In the genomic region with DNA sequence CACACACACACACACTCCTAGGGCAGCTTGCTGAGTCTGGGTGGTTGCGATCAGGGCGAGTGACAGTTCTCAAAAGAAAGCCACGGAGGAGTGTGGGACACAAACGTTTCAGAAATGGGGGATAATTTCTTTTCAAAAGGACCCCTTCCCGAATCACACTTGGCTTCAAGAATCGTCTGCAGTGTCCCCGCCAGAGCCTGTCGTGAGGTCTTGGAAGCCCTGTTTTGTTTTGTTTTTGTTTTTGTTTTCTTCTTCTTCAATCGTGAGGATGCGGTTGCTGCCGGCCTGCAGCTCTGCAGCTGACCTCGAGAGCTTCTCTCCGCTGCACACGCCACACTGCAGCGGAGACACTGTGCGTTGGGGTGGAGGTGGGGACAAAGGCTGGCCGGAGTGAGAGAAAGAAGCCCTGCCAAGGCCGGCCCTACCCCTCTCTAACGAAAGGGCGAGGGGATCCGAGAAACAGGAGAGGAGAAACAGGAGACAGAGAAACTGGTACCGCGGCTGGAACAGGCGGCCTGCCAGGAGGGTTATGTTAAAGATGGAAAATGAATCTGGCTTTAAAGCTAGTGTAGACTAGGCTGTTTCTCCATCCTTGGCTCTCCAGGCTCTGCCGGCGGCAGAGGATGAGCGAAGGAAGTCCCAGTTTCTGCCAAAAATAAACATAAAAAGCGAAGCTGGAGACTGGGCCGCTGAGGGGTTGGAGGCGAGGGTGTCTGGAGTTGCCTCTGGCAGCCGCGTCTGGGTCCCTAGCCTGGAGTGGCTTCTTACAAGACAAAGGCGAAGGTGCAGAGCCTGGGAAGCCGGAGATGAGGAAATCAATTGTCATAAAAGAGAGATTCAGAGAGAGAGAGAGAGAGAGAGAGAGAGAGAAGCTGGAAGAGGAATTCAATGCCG, we compare ENCODE assay signal across 16 mouse cellular contexts. TPM values are rescaled to one million over a fixed set of nuclear protein-coding genes. Genes with fewer than 3 reads are reported as not detected.
A peak's percentile ranks its signal among the peaks of the same experiment; 100 is the strongest.
DNase-seq lines count a peak whose midpoint lies in the region; ATAC-seq and TF ChIP-seq lines count a peak whose summit lies in the region.
"Had no signal": no experiment of that assay in that cellular context is flagged by ENCODE, and none has a peak within 500 bp of the region (broad histone marks: within the 10 kb centered on the region; RNA-seq: fewer than 3 reads in every experiment).

No protein-coding gene starts in this region.

- H3K4me1 ChIP-seq in hindbrain, embryonic 15.5 days (replicated peaks), result peaks cover 2% of the 10 kb centered on the region; the same call in 1 of the 2 replicates
- H3K4me1 ChIP-seq in kidney, postnatal 0 days (replicated peaks; ENCODE audit: insufficient read depth, low read length), result peaks cover 22% of the 10 kb centered on the region; the same call in 1 of the 2 replicates
- 0 out of 2 replicates have a peak, but pooled peaks cover 2% of the 10 kb centered on the region for H3K4me1 ChIP-seq in stomach, embryonic 16.5 days (ENCODE audit: control insufficient read depth, insufficient read depth, low read length)

- ATAC-seq in hindbrain, embryonic 15.5 days (ENCODE audit: low FRiP score, low read depth), result no peak
- ATAC-seq in kidney, postnatal 0 days (replicated peaks; ENCODE audit: low FRiP score, low read depth), result no peak
- no peak for ATAC-seq in stomach, embryonic 16.5 days (ENCODE audit: insufficient read depth, low FRiP score)
- ATAC-seq: inflammation-experienced regulatory T-cells, adult 6 months; Patski had no signal

- no peak overlapping the region for H3K4me3 ChIP-seq in hindbrain, embryonic 15.5 days
- H3K4me3 ChIP-seq in kidney, postnatal 0 days (replicated peaks; ENCODE audit: low read depth, low read length), result peak overlapping the region; percentile 33
- no peak overlapping the region for H3K4me3 ChIP-seq in stomach, embryonic 16.5 days (replicated peaks; ENCODE audit: low read length)
- H3K4me3 ChIP-seq: embryonic facial prominence, embryonic 10.5 days; forebrain, embryonic 10.5 days; megakaryocyte, embryonic 14.5 days had no signal

- no peak overlapping the region for H3K9ac ChIP-seq in hindbrain, embryonic 15.5 days
- H3K9ac ChIP-seq in kidney, postnatal 0 days (ENCODE audit: low read depth, low read length), result peak overlapping the region; percentile 48
- no peak overlapping the region for H3K9ac ChIP-seq in stomach, embryonic 16.5 days (ENCODE audit: low read length)

- TF ChIP-seq CTCF in kidney, postnatal 0 days (IDR thresholded peaks at IDR 0.05; ENCODE audit: low read depth), result no peak

- H3K4me2 ChIP-seq in hindbrain, embryonic 15.5 days, result peak overlapping the region; percentile 20
- peak overlapping the region; percentile 96 for H3K4me2 ChIP-seq in kidney, postnatal 0 days (ENCODE audit: low read length)
- peak overlapping the region; percentile 25; the same call in 1 of the 2 replicates for H3K4me2 ChIP-seq in stomach, embryonic 16.5 days (ENCODE audit: low read depth, low read length)

- peak overlapping the region; percentile 50 for H3K27ac ChIP-seq in hindbrain, embryonic 15.5 days (replicated peaks)
- H3K27ac ChIP-seq in kidney, postnatal 0 days, result peak overlapping the region; percentile 74
- H3K27ac ChIP-seq in stomach, embryonic 16.5 days (ENCODE audit: low read length), result no peak overlapping the region
- H3K27ac ChIP-seq: embryonic facial prominence, embryonic 10.5 days; forebrain, embryonic 10.5 days had no signal

- H3K36me3 ChIP-seq in hindbrain, embryonic 15.5 days, result no peaks in the 10 kb centered on the region
- no peaks in the 10 kb centered on the region for H3K36me3 ChIP-seq in kidney, postnatal 0 days (ENCODE audit: insufficient read depth, low read length)
- H3K36me3 ChIP-seq in stomach, embryonic 16.5 days (ENCODE audit: control insufficient read depth, insufficient read depth, low read length), result no peaks in the 10 kb centered on the region
- H3K36me3 ChIP-seq: embryonic facial prominence, embryonic 10.5 days; forebrain, embryonic 10.5 days had no signal

- WGBS in hindbrain, embryonic 15.5 days, result 2% methylated on average over 35 of the region's 35 CpGs
- 5% methylated on average over 35 of the region's 35 CpGs for WGBS in kidney, postnatal 0 days
- 4% methylated on average over 35 of the region's 35 CpGs for WGBS in stomach, embryonic 16.5 days

- DNase-seq in kidney, adult 9 months, result peak; percentile 40
- DNase-seq in kidney, adult 11 months, result no peak
- DNase-seq in kidney, postnatal 0 days (ENCODE audit: low spot score), result peak; percentile 67
- DNase-seq in cerebellum, adult 9-11 months, result no peak
- DNase-seq in heart, postnatal 4 days, result no peak
- DNase-seq: cerebellum, adult 9-10 months had no signal

- no peaks in the 10 kb centered on the region for H3K9me3 ChIP-seq in hindbrain, embryonic 15.5 days
- no peaks in the 10 kb centered on the region for H3K9me3 ChIP-seq in kidney, postnatal 0 days (replicated peaks; ENCODE audit: low read length)
- no peaks in the 10 kb centered on the region for H3K9me3 ChIP-seq in stomach, embryonic 16.5 days (replicated peaks; ENCODE audit: control insufficient read depth, low read length)
- H3K9me3 ChIP-seq: embryonic facial prominence, embryonic 10.5 days; forebrain, embryonic 10.5 days; megakaryocyte, embryonic 14.5 days had no signal

- peaks cover 91% of the 10 kb centered on the region for H3K27me3 ChIP-seq in hindbrain, embryonic 15.5 days
- no peaks in the 10 kb centered on the region for H3K27me3 ChIP-seq in kidney, postnatal 0 days (ENCODE audit: insufficient read depth, low read length)
- peaks cover 86% of the 10 kb centered on the region for H3K27me3 ChIP-seq in stomach, embryonic 16.5 days (ENCODE audit: control insufficient read depth, insufficient read depth, low read length)
- H3K27me3 ChIP-seq: Patski had no signal

RNA-seq across cellular contexts. Expression of gene Hoxb8, which starts 4.3 kb away (rescaled TPM):
- 18.2 and 26.1 TPM in 2 replicates for polyA plus RNA-seq in hindbrain, embryonic 15.5 days (2015; fragmentation: Nextera tagmentation; extraction: Ambion mirVana)
- 8.7 and 12.2 TPM in 2 replicates for polyA plus RNA-seq in kidney, postnatal 0 days (2015; fragmentation: Nextera tagmentation; extraction: Ambion mirVana)
- 0.44 and 1.5 TPM in 2 replicates for polyA plus RNA-seq in stomach, embryonic 16.5 days (2015; fragmentation: Nextera tagmentation; extraction: Ambion mirVana)
- not detected for total RNA-seq in heart, postnatal 4 days (2021)
- total RNA-seq: CH12.LX; heart, adult 8-10 months had no signal
- polyA plus RNA-seq: embryonic facial prominence, embryonic 10.5 days; forebrain, embryonic 10.5 days; inflammation-experienced regulatory T-cells, adult 6 months; liver, embryonic 16.5 days had no signal

RNA-seq across cellular contexts. Expression of gene Hoxb9, which starts 6.1 kb away (rescaled TPM):
- polyA plus RNA-seq in hindbrain, embryonic 15.5 days (2015; fragmentation: Nextera tagmentation; extraction: Ambion mirVana), result 2.1 and 15.7 TPM in 2 replicates
- 22.6 and 23.1 TPM in 2 replicates for polyA plus RNA-seq in kidney, postnatal 0 days (2015; fragmentation: Nextera tagmentation; extraction: Ambion mirVana)
- 0.14 and 0.16 TPM in 2 replicates for polyA plus RNA-seq in stomach, embryonic 16.5 days (2015; fragmentation: Nextera tagmentation; extraction: Ambion mirVana)
- total RNA-seq in heart, postnatal 4 days (2021), result not detected
- total RNA-seq: CH12.LX; heart, adult 8-10 months had no signal
- polyA plus RNA-seq: embryonic facial prominence, embryonic 10.5 days; forebrain, embryonic 10.5 days; inflammation-experienced regulatory T-cells, adult 6 months; liver, embryonic 16.5 days had no signal

RNA-seq across cellular contexts. Expression of gene Hoxb7, which starts 9.0 kb away (rescaled TPM):
- 26.5 and 33.6 TPM in 2 replicates for polyA plus RNA-seq in hindbrain, embryonic 15.5 days (2015; fragmentation: Nextera tagmentation; extraction: Ambion mirVana)
- polyA plus RNA-seq in kidney, postnatal 0 days (2015; fragmentation: Nextera tagmentation; extraction: Ambion mirVana), result 56.1 and 58.9 TPM in 2 replicates
- polyA plus RNA-seq in stomach, embryonic 16.5 days (2015; fragmentation: Nextera tagmentation; extraction: Ambion mirVana), result 6.3 and 8.3 TPM in 2 replicates
- total RNA-seq in heart, postnatal 4 days (2021), result under 1 TPM in 1 of 2 experiments, not detected in 1; 0.24 TPM
- total RNA-seq: CH12.LX; heart, adult 8-10 months had no signal
- polyA plus RNA-seq: embryonic facial prominence, embryonic 10.5 days; forebrain, embryonic 10.5 days; inflammation-experienced regulatory T-cells, adult 6 months had no signal

RNA-seq across cellular contexts. Expression of gene Hoxb6, which starts 14.9 kb away (rescaled TPM):
- 52.1 and 66.7 TPM in 2 replicates for polyA plus RNA-seq in hindbrain, embryonic 15.5 days (2015; fragmentation: Nextera tagmentation; extraction: Ambion mirVana)
- 45.0 and 47.8 TPM in 2 replicates for polyA plus RNA-seq in kidney, postnatal 0 days (2015; fragmentation: Nextera tagmentation; extraction: Ambion mirVana)
- polyA plus RNA-seq in stomach, embryonic 16.5 days (2015; fragmentation: Nextera tagmentation; extraction: Ambion mirVana), result 5.6 and 8.3 TPM in 2 replicates
- not detected for total RNA-seq in heart, postnatal 4 days (2021)
- total RNA-seq: heart, adult 8-10 months had no signal
- polyA plus RNA-seq: embryonic facial prominence, embryonic 10.5 days; forebrain, embryonic 10.5 days; inflammation-experienced regulatory T-cells, adult 6 months had no signal

RNA-seq across cellular contexts. Expression of gene Hoxb5, which starts 25.7 kb away (rescaled TPM):
- 115 and 140 TPM in 2 replicates for polyA plus RNA-seq in hindbrain, embryonic 15.5 days (2015; fragmentation: Nextera tagmentation; extraction: Ambion mirVana)
- polyA plus RNA-seq in kidney, postnatal 0 days (2015; fragmentation: Nextera tagmentation; extraction: Ambion mirVana), result 10.2 and 12.9 TPM in 2 replicates
- polyA plus RNA-seq in stomach, embryonic 16.5 days (2015; fragmentation: Nextera tagmentation; extraction: Ambion mirVana), result 13.8 TPM in 2 replicates
- under 1 TPM in 1 of 2 experiments, not detected in 1; 0.32 TPM for total RNA-seq in heart, postnatal 4 days (2021)
- polyA plus RNA-seq: forebrain, embryonic 10.5 days; inflammation-experienced regulatory T-cells, adult 6 months had no signal

Comparison
In these comparisons a context has a peak if more than half of its experiments do, and no peak if none do; other contexts are left out.
1. DNase-seq: peak in kidney, adult 9 months (single experiment) and kidney, postnatal 0 days (single experiment); none in kidney, adult 11 months (single experiment), cerebellum, adult 9-11 months (single experiment) and heart, postnatal 4 days (single experiment).
2. H3K4me2 ChIP-seq: peak in every context shown above with its lines; median percentile 96 in kidney, postnatal 0 days; 25 in stomach, embryonic 16.5 days; 20 in hindbrain, embryonic 15.5 days.